Mouse (Mus musculus): ENCODE results near the gene Acvr1b.

DNA sequence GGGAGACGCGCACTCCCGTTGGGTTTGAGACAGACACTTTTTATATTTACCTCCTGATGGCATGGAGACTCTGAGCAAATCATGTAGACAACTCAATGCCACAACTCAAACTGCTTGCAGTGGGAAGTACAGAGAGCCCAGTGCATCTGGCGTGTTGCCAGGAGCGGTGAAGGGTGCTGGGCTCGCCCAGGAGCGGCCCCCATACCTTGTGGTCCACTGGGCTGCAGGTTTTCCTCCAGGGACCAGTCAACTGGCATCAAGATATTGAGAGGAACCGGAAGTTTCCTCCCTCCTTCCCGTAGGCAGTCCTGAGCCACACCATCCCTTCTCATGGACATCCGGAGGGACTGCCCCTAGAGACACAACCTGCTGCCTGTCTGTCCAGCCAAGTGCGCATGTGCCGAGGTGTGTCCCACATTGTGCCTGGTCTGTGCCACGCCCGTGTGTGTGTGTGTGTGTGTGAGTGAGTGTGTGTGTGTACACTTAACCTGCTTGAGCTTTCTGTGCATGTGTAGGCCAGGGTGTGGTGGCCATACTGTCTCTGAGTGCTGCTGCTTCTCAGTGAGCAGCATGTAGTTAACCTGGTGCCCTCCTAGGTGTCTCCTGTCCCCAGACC is 37.2 kb downstream of the Acvr1b start:
- no peak for TF ChIP-seq MAFK (IDR thresholded peaks at IDR 0.05; ENCODE audit: insufficient replicate concordance, low read length)
- TF ChIP-seq TBP (conservative IDR thresholded peaks at IDR 0.05; ENCODE audit: low read depth, low read length) = no peak
